Mouse (Mus musculus) cerebellum, postnatal 4 days (tissue): ENCODE data around the gene Hmga1.

ENCODE experiments used
- DNase-seq, 2 experiments: peaks; one replicate each; pipeline ENCODE4 v3.0.0; 2022; ENCODE audit warnings: low spot score in 2 of 2, mixed read lengths in 1 of 2

The Hmga1 gene

DNA sequence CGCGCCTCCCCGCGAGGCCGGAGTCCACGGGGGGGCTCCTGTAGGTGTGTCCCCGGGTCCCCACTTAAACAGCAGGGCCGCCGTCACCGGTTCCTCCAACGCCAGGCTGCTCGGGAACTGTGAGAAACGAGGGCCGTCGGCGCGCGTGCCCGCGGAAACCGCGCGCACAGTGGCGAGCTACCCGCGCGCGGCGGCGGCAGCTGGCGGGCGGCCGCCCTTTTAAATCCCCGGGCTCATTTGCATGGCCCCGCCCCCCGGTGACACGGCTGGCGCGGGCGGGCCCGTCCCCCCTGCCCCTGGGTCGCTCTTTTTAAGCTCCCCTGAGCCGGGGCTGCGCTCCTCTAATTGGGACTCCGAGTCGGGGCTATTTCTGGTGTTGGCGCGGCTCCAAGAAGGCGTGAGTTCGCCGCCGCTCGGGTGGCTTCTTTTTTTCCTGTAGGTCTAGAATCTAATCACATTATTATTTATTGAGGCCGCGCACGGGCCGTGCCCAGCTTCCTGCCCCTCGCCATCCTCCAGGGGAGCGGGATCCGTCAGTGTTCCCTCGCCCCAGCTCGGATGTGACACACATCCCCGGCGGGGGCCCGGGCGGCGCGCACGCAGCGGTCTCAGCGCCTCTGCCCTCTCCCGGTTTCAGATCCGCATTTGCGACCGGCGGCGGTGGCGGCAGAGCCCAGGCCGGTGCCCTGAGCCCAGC is at the start of gene Hmga1:
Gene Hmga1, plus strand, starts transcription at position 183 of the 697 bp plus-strand sequence.
- DNase-seq: peak; percentile 70 to 88

DNA sequence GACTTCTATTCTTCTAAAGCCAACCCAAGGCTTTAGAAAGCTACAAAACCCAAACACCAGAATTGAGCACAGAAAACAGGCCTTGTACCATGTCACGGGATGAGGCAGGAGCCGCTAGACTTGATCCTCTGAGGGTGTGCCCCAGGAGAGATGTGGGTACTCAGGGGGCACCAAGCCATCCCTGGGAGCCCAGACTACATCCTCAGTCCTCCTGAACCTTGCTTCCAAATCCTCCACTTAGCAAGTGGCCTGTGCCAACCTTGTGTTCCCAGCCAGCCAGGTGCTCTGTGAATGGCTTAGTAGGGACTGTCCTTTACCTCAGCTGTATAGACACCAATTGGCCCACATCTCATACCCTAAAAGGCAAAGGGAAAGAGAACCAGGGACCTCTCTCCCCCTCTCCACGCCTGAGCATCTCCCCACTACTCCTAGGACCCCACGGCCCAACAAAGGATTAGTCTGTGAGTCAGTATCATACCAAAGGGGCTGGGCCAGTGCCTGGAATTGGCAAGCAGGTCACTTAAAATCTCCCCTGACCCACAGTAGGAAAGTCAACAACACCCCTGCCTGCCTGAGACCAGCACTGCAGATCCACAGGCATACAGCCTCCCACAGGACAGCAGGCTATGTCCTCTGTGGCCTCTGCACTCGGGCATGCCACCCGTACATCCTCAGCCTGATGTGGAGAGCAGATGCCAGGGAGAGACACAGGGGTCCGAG is 49.3 kb upstream of the Hmga1 start:
- DNase-seq: no peak

DNA sequence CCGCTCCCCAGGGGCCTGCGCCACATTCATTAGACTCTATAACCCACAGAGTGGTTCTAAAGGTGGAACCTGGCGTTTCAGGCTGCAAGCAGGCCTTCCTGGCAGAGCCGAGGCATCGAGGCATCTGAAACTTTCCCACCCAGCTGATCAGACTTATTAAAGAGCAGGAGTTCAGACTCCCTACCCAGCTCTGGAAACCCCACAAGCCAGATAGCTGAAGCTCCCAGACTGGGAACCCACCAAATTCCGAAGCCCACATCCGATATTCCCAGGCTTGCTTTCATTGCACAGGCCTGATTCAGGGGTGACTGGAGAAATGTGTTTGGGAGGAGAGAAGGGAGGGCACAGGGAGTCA is 48.7 kb upstream of the Hmga1 start:
- DNase-seq: no peak

DNA sequence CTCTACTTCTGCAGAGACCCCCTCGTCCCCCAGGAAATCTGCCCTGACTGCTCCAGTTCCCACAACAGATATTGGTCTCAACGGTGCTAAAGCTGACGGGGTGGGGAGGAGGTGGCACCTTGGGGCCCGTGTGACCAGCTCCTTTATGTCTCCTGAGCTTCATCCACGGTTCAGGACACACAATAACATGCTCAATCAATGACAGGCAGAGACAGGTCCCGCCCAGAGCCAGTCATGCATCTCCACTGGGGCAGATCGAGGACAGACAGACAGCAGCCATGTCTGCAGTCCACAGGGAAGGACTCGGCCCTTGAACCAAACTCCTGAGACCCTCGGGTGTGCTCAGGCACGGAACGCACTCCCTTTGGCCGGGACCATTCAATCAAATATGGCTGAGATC is 48.3 kb upstream of the Hmga1 start:
- DNase-seq: no peak

DNA sequence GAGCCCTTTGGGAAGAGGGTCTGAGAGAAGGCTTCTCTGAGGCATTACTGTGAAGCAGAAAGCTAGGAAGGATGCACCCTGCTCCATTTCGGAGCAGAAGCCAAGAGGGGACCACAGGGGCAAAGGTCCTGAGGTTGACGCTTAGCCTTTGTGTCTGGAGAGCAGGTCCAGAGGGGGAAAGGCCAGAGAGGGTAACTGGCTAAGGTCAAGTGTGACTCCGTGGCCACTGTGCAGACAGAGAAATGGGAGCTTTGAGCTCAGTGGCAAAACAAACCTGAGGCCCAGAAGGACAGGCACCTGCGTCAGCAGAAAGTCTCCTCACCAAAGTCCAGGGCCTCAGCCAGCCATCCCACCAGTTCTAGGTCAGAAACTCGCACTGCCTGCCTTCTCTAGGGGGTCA is 47.8 kb upstream of the Hmga1 start:
- DNase-seq: no peak

DNA sequence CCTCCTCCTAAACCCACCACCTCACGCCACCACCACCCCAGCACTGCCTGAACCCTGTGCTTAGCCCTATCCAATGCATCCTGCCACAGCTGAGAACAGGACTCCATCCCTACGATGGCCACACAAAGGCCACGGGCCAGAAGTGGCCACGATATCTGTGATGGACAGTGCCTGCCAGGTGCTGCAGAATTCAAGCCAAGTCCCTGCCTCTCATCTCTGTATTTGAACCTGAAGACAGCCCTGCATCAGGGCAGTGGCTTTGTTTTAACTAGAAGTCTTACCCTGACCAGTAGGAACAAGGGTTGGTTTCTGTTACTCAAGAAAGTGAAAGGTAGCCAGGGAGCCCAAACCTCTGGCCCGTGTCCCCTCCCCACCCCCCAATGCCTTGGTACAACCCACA is 47.2 kb upstream of the Hmga1 start:
- DNase-seq: no peak

- DNase-seq: no peak
Observed at GRCm38 (mm10) chr17:27510258-27511124, 45.8 kb upstream of the Hmga1 start.

DNA sequence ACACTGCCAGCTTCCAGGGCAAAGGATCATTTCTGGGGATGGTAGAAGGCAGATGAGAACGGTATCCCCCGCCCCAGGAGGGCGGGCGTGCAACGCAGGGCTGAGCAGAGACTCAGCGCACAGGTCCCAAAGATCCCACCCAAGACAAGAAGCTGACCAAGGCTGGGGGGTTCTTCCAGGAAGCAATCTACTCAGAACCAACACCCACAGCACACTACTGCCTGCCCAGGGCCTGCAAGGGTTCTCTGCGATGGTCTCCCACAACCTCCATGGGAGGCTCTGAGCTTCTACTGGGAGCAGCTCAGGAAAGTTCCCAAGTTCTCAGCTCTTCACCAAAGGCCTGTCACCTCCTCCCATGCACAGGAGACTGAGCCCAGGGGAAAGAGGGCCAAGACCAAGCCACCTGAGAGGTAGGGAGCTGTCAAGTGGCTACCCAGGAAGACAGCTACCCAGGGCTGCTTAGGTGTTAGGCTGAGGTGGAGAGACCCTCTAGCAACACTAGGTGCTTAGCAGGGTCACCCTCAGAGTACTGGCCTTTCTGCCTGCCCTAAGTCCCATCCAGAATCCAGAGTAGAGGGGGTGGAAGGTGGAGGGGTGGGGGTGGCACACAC is 45.1 kb upstream of the Hmga1 start:
- no peak for DNase-seq

GRCm38 (mm10) chr17:27511865-27512618 is 44.3 kb upstream of the Hmga1 start:
- no peak for DNase-seq

- DNase-seq: no peak
Observed at GRCm38 (mm10) chr17:27512619-27513161, 43.6 kb upstream of the Hmga1 start.

GRCm38 (mm10) chr17:27513279-27513915 is 42.9 kb upstream of the Hmga1 start:
- no peak for DNase-seq

DNA sequence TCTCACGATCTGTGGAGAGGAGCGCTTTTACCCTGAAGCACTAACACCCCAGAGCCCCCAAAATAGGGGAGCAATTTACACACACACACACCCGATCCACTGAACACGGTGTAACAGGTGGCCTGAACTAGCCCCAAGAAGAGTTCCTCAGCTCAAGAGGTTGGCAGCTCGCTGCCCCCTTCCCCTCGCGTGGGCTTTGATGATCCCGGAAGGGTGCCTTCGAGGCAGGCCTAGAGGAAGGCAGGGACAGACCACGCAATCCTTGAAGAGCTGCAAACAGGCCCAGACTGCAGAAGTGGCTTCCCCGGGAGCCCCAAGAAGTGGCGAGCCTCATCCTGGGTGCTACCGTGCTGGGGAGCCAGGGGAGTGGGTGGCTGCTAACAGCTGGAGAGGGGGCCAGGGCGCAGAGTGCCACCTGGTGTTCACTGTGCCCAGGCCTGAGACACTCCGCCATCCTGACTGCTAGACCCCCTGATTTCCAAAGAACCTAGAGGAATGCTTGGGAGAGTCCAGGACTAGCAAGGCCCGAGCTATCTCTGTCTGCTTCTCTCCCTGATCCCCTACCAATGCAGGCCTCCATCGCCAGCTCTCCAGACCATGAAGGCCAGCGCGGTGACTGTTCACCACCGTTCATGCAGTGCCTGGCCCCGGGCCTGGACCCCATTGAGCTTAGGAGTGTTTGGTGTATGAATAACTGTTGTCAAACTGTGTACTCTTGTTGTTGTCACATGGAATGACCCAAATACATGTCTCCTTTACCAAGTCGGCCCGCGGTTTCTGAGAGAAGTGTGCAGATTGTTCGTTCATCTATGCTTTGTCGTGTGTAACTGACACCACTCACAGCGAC is 42.2 kb upstream of the Hmga1 start:
- DNase-seq: no peak

DNA sequence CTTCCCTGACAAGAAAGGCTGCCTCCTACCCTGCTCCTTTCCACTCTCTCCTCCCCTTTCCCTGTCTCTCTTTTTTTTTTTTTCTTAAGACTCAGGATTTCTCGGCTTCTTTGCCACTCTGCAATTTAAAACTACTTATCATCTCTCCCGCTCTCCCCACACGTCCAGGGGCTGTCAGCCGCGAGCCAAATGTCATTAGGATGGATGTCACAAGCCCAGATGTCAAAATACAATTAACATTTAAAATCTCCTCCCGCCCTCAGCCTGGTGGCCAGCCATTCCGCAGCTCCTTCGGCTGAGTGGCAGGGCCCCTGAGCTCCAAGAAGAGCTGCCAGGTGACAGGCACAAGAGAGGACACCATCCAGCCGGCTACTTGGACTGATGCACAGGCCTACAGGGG is 38.0 kb upstream of the Hmga1 start:
- no peak for DNase-seq

DNA sequence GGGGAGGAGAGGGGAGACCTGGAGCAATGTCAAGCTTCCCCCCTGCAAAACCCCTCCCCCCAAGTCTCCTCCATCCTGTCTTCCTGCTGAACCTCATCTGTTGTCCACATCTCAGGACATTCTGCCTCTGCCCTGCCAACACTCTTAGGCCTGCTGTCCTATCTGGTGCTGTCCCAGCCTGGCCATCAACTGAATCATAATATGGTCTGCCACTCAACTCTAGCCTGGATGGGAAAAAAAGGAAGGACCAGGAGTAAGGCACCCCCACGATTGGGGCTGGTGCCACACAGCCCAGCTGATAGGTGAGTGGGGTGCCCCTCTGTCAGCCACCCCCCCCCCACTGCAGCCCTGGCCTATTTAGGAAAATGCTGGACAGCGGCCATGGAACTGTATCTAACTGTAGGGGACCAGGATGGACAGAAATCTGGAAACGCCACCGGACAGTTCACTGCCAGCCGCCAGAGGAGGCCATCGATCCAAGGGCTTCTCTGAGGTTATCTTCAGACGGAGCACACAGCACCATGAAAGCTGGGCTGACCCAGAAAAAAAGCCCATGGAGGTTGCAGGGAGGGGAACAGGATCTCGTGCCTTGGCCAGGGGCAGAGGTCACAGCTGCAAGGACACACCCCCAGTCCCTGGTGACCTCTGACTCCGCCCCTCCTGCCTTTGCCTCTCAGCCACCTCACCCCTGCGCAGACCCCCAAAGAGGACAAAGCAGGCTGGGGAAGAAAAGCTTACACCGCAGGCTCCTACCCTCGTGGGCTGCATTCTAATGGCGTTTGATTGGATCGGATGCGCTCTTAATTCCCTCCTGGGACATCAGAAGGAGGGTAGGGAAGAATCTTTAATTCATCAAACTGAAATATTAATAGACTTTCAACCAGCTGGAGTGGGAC is 37.3 kb upstream of the Hmga1 start:
- no peak for DNase-seq

DNA sequence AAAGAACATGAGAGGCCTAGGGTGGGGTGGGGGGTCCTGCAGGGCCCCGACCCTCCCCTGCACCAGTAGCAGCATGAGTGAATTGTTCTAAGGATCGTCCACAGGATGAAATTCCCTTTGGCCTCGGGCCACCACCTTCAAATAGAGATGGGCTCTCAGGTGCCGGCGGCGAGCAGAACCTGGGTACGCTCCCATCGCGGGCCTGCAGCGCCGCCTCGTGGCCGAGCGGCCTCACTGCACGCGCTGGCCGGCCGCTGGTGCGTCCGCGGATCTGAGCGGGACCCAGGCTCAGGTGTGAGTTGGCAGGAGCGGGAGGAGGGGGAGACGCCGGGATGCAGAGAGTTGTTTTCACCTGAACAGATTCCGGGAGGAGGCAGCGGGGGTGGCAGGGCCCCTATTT is 35.7 kb upstream of the Hmga1 start:
- peak in 1 of 2 experiments; percentile 80 for DNase-seq

DNA sequence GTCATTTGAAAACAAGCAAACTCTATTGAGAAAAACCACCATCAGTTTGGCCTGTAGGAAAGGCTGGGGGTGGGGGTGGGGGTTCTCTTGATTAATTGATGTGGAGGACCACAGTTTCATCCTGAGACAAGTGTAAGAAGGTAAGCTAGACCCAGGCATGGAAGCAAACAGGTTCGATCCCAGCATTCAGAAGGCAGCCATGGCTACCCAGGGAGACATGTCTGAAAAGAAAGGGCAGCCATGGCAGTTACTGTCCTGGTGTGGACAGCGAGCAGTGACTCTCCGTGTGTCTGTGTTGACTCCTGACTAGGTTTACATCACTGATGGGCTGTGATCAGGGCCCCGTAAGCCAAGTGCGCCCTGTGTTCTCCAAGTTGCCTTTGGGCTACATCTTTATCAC is 35.0 kb upstream of the Hmga1 start, which contains the start of gene Grm4:
Gene Grm4, minus strand, starts transcription at position 101 of the 400 bp plus-strand sequence.
- no peak for DNase-seq

GRCm38 (mm10) chr17:27523121-27523520 is 33.2 kb upstream of the Hmga1 start:
- no peak for DNase-seq

DNA sequence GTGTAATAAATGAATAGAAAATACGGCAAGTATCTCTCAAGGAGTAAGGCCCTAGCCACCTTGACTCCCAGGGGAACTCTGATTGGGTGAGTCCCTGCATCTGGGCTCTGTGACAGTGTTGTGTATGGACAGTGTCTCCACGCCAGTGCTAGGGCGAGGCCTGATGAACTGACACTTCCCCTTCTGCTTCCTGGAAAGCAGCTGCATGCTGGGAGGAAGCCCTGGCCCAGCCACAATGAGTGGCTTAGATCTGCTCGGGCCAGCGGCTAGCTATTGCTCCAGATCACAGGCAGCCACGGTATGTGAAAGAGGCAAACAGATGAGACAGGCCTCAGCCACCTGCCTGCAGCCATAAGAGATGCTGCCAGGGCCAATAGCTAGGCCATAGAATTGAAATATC is 29.1 kb upstream of the Hmga1 start:
- no peak for DNase-seq

DNA sequence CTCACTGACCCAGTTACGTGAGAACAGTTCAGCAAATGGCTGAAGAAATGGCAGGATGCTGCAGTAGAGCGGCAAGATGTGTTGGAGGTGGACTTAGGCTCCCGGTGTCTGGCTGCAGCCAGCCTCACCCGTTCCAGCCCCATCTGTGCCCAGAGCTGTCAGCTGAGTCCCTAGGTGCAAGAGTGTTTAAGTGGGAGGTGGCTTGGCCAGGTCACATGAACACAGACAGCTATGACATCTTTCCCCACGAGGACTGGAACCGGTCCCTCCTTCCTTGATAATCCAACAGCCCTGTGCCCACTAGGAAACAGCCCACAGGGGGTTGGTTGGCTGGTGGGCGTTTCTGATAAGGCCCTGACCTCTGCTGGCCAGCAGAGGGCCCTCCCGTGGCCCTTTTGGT is 28.3 kb upstream of the Hmga1 start:
- no peak for DNase-seq
